Mouse (Mus musculus): ENCODE data around the gene Igfals. TPM values are rescaled to one million over a fixed set of nuclear protein-coding genes. Genes with fewer than 3 reads are reported as not detected.
A peak's percentile ranks its signal among the peaks of the same experiment; 100 is the strongest.

Gene Igfals
- not detected for total RNA-seq (2021)
- long read RNA-seq, experiment 1 = 0 reads
- long read RNA-seq, experiment 2, partial matches to known transcripts = 0 of 1 reads
- long read RNA-seq, experiment 2, other reads (novel, unspliced or antisense) = 0 of 1 reads

DNA sequence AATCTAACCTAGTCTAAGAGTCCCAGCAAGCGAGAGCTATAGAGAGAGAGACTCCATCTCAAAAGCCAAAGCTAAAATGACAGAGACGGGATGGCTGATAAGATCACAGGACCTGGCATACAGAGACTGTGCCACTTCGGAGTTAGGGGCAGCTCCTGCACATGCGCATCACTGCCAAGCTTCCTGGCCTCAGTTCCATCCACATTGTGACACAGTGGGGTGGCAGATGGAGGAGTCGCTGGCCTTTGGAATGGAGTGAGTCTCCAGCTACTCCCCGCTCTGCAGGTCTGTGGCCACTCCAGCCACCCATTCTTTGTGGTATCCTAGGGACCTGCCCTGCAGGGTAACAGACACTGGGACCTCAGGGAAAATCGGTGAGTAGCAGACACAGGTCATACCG, at the start of gene Igfals:
Gene Igfals, plus strand, starts transcription at position 222 of the 400 bp plus-strand sequence.
- no peak for DNase-seq (ENCODE audit: low spot score in 2 of 2)

DNA sequence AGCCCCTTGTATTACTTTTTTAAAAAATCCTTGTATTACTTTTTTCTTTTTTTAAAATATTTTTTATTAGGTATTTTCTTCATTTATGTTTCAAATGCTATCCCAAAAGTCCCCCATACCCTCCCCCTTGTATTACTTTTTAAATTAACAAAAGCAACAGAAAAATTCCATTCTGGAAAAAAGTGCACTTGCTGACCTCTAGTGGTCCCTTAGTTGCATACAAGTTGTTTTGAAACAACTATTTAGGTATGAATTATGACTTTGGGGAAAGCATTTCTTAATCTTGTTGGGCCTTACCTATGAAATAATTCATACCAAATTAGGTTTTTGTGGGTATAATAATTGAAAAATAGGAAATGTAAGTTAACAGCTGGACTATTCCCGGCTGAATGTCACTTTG, 48.3 kb upstream of the Igfals start:
- no peak for DNase-seq (ENCODE audit: low spot score in 2 of 2)

DNA sequence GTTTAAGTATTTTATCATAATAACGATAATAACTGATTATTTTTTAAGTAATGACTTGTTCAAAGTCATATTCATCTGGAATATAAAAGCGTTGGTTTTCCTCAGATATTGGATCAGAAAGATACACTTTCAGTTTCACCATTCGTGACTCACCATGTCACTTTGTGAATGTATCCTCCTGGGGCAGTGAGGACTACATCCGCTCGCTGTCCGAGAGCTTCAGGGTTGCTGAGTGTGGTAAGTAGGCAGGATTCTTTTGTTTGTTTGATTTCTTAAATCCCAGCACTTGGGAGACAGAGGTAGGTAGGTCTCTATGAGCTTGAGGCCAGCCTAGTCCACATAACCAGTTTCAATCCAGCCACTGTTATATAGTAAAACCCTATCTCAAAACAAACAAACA, 47.6 kb upstream of the Igfals start:
- DNase-seq (ENCODE audit: low spot score in 2 of 2) = no peak

DNA sequence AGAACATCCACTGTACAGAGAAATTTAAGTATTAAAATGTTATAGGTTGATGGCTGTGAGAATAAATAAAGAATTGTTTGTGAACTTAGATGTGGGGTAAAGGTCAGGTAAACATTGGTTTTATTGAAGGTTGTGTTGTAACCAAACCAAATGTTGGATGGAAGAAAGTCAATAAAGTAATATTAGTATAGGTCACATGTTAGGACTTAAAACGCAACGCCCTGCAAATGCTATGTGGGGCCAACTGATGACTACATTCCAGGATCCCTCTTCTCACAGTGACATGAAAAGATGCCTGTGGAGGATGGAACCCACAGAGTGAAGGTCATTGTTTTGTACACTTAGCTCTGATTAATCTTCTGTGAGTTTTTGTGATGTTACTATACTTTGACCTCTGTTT, 46.3 kb upstream of the Igfals start:
- DNase-seq (ENCODE audit: low spot score in 2 of 2) = no peak

DNA sequence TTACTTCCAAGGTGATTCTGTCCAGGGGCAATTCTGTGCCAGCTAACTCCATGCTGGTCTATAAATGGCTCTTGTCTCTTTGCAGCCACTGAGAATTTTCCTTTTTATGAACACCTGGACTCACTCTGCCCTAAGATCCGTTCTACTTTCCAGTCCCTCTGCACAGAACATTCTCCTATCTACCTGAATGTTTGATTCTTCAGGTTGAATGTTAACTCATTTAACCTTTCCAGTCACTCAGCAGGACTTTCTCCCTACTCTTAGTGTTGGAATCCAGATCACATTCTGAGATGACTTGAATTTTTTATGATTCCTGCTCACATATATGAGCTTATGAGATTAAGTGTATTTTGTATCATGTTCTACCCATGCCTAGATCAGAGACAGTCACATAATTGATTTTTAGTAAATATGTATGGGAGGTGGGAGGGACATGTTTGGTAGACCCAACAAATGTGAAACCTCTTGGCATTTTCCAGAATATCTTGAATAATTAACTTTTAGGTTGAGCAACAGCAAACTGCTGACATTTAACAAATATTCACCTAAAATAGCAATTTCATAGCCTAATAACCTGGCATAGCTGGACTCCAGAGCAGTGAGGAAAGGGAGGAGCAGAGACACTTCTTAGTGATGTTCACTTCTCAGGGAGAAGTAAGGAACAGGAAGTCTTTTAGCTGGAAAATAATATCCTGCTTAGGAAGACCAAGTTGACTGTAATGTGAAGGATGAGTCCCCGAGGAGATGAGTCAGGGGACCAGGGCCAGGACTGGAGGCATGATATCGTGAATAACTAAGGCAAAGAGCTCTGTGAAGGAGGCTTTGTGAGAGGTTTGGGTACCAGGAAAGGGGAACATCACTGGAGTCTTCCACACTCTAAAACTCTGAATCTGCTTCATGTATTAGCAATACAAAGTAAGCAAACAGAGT, 44.2 kb upstream of the Igfals start:
- no peak for DNase-seq (ENCODE audit: low spot score in 2 of 2)

DNA sequence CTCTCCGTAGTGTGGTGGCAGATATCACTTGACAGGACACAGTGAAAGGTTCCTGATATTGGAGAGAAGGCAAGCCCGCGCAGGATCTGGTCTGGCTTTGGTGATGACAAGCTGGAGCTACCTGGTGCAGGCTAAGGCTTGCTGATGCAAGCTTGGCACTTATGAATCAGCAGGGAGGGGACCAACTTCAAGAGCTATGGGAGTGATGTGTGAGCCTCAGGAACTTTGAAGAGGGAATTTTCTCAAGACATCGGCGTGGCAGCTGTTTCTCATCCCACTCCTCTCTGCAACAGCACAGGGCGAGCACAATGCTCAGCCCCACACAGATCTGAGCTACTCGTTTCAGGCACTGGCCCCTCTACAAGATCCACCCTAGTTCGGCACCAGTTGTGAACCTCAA, 26.0 kb upstream of the Igfals start, which contains the start of gene Hagh:
Gene Hagh, plus strand, starts transcription at position 302 of the 400 bp plus-strand sequence.
- no peak for DNase-seq (ENCODE audit: low spot score in 2 of 2)

DNA sequence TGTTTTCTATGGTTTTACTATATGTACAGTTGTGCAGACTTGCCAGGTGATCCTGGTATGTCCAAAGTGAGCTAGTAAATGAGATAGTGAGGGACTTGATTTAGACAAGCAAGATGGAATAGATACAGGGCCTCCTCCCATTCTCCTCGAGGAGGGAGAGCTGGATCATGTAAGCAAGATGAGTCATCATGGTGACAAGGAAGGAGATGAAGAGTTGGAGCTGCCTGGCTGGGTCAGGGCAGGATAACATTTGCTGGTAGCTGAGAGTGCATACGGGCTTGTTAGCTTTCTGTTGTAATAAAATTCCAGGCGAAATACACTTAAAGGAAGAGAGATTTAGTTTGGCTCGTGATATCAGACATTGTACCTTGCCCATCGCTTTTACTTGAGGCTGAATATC, 25.5 kb upstream of the Igfals start:
- no peak for DNase-seq (ENCODE audit: low spot score in 2 of 2)

DNA sequence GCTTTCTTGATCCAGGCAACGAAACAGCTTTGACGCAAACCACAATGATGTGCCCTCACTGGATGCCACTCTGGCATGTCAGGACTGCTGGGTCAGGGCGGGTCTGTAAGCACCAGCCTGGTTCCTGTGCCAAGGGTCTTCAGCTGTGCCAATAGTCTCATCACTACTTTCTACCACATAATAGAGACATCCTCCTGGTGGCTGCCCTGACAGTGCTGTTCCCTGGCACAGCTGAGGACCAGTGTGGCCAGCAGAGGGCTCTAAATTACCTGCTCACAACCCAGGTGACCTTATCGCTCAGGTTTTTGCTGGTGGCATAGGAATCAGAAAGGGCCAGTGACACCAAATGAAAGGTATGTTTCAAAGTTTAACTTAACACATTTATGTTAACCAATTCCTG, 24.7 kb upstream of the Igfals start:
- DNase-seq (ENCODE audit: low spot score in 2 of 2) = no peak

DNA sequence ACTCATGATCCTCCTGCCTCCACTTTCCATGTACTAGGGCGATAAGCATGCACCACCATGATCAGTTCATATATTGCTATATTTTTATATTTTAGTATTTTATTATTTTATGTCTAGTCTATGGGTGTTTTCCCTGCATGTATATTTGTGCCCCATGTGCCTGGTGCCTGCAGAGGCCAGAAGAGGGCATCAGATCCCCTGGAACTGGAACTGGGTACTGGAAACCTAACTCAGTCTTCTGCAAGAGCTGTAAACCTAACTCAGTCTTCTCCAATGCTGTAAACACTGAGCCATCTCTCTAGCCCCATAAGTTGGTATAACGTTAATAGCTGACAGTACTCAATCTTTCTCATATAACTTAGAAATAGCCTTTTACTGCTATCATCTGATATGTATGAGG, 23.2 kb upstream of the Igfals start:
- no peak for DNase-seq (ENCODE audit: low spot score in 2 of 2)

DNA sequence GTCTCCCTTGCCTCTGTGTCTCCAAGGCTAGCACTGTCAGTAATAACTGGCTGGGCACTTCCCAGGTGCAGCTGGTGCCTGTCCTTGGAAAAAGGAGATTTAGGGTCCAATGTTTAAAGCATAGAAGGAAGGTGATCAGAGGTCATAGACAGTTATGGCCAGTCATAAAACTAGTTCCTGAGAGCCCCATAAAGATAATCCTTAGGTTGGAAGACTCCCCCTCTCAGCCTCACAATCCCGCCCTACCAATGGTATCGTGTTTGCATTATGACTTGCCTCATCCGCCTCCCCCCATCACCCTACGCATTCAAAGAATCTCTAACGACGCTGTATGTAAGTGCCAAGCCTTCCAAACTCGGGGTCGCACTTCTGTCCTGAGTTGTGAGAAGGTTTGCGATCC, 21.3 kb upstream of the Igfals start:
- no peak for DNase-seq (ENCODE audit: low spot score in 2 of 2)

DNA sequence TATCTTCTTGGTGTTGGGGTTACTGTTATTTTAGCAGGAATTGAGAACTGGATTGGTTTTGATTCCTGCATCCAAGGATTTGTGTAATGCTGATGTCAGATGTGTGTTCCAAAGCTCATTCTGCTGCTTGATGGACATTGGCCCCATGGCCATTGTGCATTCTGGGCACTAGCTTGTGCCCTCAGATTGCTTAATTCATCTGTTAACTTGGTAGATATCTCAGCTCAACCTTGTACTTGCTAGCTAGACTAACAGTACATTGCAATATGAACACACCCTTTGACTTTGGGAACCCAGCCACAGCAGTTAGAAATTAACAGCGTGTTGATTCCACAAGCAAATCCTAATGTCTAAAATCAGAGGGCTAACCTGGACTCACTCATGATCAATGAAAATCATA, 18.4 kb upstream of the Igfals start:
- DNase-seq (ENCODE audit: low spot score in 2 of 2) = no peak

DNA sequence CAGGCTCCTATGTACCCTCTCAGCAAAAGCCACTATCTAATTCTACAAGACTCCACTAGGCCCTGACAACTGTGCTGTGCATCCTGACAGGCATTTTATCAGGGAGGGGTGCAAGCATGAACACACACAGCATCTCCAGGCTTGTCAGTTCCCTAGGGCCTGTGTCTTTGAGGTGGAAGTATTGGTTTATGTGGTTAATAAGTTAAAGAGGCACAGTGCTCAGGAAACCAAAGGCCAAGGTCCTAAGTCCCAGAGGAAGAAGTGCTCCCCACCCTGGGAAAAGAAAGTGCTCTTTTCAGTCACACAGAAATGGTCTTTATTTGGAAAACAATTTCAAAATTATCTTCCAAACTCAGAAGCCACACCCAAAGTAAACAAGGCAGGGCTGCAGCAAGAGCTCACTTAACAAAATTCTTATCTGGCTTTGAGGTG, 17.2 kb upstream of the Igfals start:
- no peak for DNase-seq (ENCODE audit: low spot score in 2 of 2)

DNA sequence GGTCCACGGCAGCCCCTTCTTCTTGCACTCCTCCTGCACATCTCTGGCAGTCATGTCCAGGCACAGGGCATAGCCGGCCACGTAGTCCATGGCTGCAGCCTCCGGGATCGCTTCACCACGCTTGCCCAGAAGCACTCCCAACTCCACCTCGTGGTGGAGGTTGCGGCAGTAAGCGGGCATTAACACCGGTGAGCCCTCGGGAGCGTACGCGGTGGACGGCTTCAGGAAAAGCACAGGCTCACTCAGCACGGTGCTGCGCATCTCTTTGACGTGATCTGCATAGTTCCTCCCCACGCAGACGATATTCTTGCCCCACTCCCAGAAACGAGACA, 16.1 kb upstream of the Igfals start:
- no peak for DNase-seq (ENCODE audit: low spot score in 2 of 2)

DNA sequence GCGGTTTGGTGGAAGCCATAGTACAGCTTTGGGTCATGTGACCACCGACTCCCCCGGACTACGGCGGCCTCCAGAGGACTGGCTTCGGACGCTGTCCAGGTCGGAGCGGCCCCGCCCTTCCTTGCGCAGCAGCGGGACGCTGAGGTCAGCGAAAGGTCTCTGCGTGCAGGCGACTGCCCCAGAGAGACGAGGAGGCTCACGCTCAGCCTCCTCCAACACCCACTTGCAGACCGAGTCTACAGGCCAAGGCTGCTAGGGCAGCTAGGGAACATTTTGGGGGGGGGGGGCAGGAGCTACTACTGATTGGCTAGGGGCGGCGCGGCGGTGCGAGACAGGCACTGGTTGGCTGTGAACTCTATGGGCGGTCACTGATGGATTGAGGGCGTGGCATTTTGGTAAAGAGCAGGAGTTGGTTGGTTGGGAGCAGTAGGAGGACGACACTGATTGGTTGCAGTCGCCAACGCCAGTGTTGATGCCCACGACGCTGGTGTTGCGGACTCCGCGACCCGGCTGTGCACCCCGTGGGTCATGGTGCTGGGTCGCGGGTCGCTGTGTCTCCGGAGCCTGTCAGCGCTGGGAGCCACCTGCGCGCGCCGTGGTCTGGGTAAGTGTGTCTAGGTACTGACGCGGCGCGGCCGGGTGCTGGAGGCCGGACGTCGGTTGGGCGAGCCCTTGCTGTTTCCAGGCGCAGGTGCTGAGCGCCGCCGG, 15.6 kb upstream of the Igfals start, which contains the start of gene Fahd1:
Gene Fahd1, minus strand, starts transcription at position 300 of the 708 bp plus-strand sequence.
- DNase-seq (ENCODE audit: low spot score in 2 of 2) = peak; percentile 98

DNA sequence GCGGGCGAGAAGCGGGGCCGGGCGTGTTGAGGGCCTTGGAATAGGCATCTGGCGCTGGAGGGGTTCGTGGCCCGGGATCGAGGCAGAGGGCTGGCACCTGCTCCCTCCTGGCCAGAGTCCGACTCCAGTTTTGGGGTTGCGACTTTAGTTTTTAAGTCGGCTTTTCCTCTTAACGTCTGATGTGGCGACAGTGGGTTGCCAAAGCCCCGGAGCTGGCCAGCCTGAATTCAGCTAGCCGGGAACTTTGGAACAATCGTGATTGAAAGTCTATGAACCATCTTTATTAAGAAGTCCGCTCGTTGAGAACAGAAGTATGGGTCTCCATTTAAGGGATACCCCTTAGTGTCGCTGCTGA, 15.0 kb upstream of the Igfals start:
- no peak for DNase-seq (ENCODE audit: low spot score in 2 of 2)

DNA sequence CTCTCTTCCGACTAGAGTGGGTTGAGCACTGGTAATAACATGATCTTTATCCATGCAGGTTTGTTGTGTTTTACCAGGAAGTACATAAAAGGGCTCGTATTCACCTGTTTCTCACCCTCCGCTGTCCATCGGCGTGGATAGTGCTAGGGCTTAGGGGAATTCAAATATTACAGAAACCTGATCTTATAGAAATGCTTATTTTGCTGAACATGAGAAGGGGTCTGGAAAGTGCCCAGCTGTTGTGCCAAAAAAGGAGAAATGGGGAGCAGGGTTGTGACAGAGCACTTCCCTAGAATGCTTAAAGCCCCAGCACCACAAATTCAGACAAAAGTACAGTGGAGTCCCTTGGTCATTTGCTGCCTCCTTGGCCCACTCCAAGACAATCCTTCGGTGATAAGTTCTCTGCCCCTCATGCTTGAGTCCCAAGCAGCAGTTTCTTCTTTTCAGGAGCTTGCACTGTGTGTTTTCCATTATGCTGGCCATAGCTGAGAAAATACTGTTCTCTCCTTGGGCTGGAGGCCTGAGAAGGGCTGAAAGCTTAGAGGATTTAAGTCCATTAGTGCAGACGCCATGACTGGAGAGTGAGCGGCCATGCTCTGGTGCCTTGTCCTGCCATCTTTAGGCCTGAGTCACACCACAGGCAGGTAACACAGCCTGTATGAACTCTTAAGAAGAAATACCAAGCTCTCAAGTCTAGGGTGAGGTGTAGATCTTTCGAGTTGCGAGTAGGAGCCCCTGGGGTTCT, 14.2 kb upstream of the Igfals start:
- DNase-seq (ENCODE audit: low spot score in 2 of 2) = no peak

DNA sequence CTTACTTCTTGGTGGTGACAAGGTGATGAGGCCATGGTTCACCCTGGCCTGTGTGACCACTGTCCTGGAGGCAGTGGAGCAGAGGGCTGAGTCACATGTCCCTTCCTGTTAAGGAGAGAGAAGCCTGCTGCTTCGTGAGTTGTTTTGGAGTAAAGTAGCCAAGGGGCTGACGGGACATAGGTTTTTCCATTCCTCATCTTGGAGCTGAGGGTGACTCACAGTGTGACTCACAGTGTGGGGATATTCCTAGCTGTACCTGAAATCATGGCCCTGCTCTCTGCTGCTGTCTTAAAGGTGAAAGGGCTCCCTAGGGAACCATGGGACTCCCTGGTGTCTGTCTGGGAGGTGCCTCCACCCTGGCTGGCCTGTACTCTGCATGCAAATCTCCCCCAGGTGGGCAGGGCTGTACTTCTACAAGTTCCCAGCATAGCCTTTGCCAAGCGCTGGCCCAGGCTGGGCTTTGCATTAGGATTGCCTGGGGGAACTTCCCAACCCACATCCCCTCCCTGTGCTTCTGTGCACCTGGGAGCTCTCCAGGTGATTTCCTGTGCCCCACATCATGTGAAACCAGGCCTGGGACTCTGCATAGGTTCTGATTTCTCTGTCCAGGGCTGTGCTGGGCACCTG, 9.8 kb upstream of the Igfals start:
- no peak for DNase-seq (ENCODE audit: low spot score in 2 of 2)

DNA sequence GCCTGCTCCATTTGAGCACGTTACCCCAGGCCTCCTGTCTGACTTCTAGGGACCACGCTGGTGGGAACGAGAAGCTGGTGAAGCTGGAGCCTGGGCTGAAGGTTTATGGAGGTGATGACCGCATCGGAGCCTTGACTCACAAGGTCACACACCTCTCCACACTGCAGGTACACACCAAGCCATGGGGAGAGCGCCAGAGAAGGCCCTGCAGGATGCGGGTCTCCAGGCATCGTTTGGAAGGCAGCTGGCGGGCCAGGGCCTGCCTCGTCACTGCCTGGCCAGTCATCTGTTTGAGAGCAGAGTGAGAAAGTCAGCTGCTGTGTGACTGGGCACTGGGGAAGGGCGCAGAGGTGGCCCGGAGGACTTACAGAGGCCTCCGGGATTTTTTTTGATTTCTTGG, 9.2 kb upstream of the Igfals start:
- DNase-seq (ENCODE audit: low spot score in 2 of 2) = no peak

DNA sequence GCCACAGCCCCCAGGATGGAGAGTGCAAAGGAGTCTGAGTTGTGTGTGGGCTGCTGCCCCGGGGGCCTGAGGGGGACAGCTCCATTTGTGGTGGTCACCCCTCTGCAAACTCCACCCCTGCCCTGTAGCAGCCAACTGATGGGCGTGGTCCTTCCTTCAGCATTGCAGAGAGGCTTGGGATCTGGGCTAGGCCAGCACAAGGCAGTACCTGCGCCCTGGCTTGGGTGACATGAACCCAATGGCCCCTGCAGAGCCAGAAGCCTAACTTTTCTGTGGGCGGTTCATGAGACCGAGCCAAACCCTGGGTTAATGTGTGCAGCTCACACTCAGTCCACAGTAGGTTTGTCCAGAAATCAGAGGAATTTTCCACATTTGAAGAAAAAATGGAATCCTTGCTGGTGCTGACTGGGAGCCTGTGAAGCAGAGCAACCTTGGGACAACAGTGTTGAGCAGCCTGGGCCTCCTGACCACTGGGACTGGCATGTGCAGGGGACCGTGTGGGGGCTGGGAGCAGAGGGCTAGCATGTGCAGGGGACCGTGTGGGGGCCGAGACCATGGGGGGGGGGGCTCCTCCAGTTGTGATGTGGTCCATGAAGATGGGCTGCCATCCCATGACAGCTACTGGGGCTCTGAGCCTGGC, 7.8 kb upstream of the Igfals start:
- no peak for DNase-seq (ENCODE audit: low spot score in 2 of 2)

DNA sequence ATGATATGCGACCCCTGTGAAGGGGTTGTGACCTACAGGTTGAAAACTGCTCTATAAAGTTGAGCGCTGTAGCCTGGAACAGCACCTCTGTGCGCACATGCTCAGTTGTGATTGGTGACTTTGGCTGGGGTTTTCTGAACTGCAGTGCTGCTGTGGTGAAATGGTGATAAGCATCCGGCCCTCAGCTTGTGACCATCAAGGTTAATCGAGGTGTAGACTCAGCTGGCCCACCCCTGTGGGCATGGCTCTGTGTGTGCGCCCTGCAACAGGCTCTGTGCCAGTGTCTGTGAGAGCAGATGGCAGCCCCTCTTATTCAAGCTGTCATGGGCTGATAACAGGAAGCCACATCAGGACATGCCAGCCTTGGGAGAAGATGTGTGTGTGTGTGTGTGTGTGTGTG, 6.8 kb upstream of the Igfals start:
- peak; percentile 55 to 70 for DNase-seq (ENCODE audit: low spot score in 2 of 2)

DNA sequence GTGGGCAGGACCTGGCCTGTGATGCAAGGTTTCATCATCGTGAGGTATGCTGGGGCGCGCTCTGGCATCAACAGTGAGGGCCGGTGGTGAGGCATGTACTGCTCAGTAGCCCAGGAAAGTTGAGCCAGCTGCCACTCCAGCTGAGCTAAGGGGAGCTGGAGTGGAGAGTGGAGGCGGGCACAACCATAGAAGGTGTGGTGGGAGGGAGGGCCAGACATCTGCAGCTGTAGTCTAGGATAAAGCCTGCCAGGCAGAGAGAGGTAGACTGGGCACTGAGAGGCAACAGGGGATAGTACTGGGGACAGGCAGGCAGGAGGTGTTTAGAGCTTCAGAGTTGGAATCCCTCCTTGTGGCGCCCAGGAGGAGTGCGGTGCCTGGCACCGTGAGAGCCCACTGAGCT, 5.7 kb upstream of the Igfals start:
- no peak for DNase-seq (ENCODE audit: low spot score in 2 of 2)

Measured in layer of hippocampus, postnatal 14 days (tissue).